Mouse (Mus musculus): ENCODE measurements around the gene Faim2. TPM values are rescaled to one million over a fixed set of nuclear protein-coding genes. Genes with fewer than 3 reads are reported as not detected.

Gene Faim2
- polyA plus RNA-seq, 1 experiment from 2014 or later, result 0.41 TPM

- ATAC-seq (replicated peaks; ENCODE audit: low FRiP score, low TSS enrichment, low read depth) (no peak), DNase-seq (ENCODE audit: low spot score) (no peak)
- no peak overlapping the region for H3K9ac ChIP-seq (ENCODE audit: low read length)
- H3K9me3 ChIP-seq (ENCODE audit: control insufficient read depth, low read length), result no peaks in the 10 kb centered on the region
- no peaks in the 10 kb centered on the region for H3K4me1 ChIP-seq (replicated peaks; ENCODE audit: control insufficient read depth, insufficient read depth, low read length)
- H3K4me3 ChIP-seq (ENCODE audit: low read depth, low read length), result no peak overlapping the region
- no peak overlapping the region for H3K27ac ChIP-seq (ENCODE audit: low read depth)
- no peak overlapping the region for H3K4me2 ChIP-seq (ENCODE audit: low read length)
- no peaks in the 10 kb centered on the region for H3K36me3 ChIP-seq (ENCODE audit: control insufficient read depth, insufficient read depth, low read length)
- H3K27me3 ChIP-seq (replicated peaks; ENCODE audit: control insufficient read depth, insufficient read depth, low read length), result peaks cover 12% of the 10 kb centered on the region; the same call in 1 of the 2 replicates
- 77% methylated on average over 11 of the region's 11 CpGs for WGBS
These were observed 18.6 kb upstream of the Faim2 start for GRCm38 (mm10) chr15:99546596-99546995.

DNA sequence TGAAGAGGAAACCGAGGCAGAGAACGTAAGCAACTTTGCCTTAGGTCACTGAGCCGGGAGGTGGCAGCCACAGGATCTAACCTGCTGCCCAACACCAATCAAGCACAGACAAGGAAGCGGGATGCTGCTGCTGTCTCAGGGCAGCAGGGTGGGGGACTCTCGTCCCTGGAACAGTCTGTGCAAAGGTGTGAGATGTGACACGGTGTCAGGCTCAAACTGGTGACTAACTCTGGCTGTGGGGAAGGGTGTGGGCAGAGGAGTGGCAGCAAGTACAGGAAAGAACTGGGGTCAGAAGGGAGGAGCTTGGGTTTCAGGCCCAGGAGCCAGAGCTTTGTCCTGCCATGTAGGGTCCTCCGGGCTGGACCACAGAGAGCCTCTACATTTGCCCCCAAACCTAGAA is 16.1 kb upstream of the Faim2 start:
- H3K27ac ChIP-seq (ENCODE audit: low read depth), result no peak overlapping the region
- H3K9me3 ChIP-seq (ENCODE audit: control insufficient read depth, low read length), result no peaks in the 10 kb centered on the region
- H3K9ac ChIP-seq (ENCODE audit: low read length), result no peak overlapping the region
- H3K4me2 ChIP-seq (ENCODE audit: low read length), result no peak overlapping the region
- no peak for ATAC-seq (replicated peaks; ENCODE audit: low FRiP score, low TSS enrichment, low read depth)
- H3K27me3 ChIP-seq (replicated peaks; ENCODE audit: control insufficient read depth, insufficient read depth, low read length), result peaks cover 12% of the 10 kb centered on the region; the same call in 1 of the 2 replicates
- no peaks in the 10 kb centered on the region for H3K4me1 ChIP-seq (replicated peaks; ENCODE audit: control insufficient read depth, insufficient read depth, low read length)
- no peak for DNase-seq (ENCODE audit: low spot score)
- H3K4me3 ChIP-seq (ENCODE audit: low read depth, low read length), result no peak overlapping the region
- 45% methylated on average over 7 of the region's 7 CpGs for WGBS
- no peaks in the 10 kb centered on the region for H3K36me3 ChIP-seq (ENCODE audit: control insufficient read depth, insufficient read depth, low read length)

GRCm38 (mm10) chr15:99539891-99540290 is 11.9 kb upstream of the Faim2 start:
- H3K4me1 ChIP-seq (replicated peaks; ENCODE audit: control insufficient read depth, insufficient read depth, low read length), result no peaks in the 10 kb centered on the region
- H3K36me3 ChIP-seq (ENCODE audit: control insufficient read depth, insufficient read depth, low read length), result no peaks in the 10 kb centered on the region
- H3K4me3 ChIP-seq (ENCODE audit: low read depth, low read length), result no peak overlapping the region
- H3K27ac ChIP-seq (ENCODE audit: low read depth), result no peak overlapping the region
- H3K9ac ChIP-seq (ENCODE audit: low read length), result no peak overlapping the region
- H3K27me3 ChIP-seq (replicated peaks; ENCODE audit: control insufficient read depth, insufficient read depth, low read length), result peaks cover 12% of the 10 kb centered on the region; the same call in 1 of the 2 replicates
- WGBS, result 59% methylated on average over 8 of the region's 8 CpGs
- ATAC-seq (replicated peaks; ENCODE audit: low FRiP score, low TSS enrichment, low read depth) (no peak), DNase-seq (ENCODE audit: low spot score) (no peak)
- no peaks in the 10 kb centered on the region for H3K9me3 ChIP-seq (ENCODE audit: control insufficient read depth, low read length)
- no peak overlapping the region for H3K4me2 ChIP-seq (ENCODE audit: low read length)

DNA sequence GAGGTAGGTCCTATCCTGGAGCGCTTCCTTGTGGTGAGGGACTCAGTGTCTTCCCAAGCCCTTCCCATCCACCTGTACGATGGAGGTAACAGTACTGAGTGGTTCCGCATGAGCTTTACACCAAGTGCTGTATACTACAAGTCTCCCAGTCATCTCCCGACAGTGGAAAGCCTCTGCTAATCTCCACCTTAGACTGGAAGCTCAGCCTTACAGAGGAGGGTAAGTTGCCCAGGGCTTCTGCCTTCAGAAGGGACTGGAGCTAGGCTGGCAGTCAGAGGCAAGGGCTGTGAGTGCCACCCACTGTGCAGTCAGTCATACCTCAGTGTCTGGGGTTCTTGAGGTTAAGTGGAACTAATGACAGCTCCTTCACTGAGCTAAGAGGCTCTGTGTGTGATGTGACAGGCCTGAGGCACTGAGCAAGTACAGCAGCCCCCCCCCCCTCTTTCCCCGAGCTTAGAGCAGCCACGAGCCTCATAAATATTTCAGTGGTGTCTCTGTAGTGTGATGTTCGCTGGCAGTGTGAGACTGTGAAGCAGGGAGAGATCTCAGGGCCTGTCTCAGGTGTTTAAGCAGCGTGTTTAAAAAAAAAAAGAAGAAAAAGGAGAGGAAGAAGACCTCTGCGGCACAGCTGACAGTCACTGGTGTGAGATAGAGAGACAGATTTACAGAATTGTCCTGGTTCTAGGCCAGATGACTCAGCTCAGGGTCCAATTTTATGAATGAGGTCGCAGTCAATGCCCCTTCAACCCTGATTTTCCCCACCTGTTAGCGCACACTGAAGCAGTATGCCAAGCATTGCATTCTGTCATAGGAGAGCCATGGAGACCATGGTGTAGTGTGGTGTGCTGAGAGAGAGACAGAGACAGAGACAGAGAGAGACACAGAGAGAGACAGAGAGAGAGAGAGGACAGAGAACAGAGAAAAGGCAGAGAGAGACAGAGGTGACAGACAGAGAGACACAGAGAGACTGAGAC is 9.2 kb upstream of the Faim2 start:
- Histone ChIP-seq H3K9me3 (ENCODE audit: control insufficient read depth, low read length) (no peaks in the 10 kb centered on the region), H3K4me2 (ENCODE audit: low read length) (no peak overlapping the region), H3K9ac (ENCODE audit: low read length) (no peak overlapping the region), H3K4me3 (ENCODE audit: low read depth, low read length) (no peak overlapping the region), H3K4me1 (replicated peaks; ENCODE audit: control insufficient read depth, insufficient read depth, low read length) (no peaks in the 10 kb centered on the region), H3K27me3 (replicated peaks; ENCODE audit: control insufficient read depth, insufficient read depth, low read length) (0 out of 2 replicates have a peak, but pooled peaks cover 4% of the 10 kb centered on the region), H3K27ac (ENCODE audit: low read depth) (no peak overlapping the region), H3K36me3 (ENCODE audit: control insufficient read depth, insufficient read depth, low read length) (no peaks in the 10 kb centered on the region)
- ATAC-seq (replicated peaks; ENCODE audit: low FRiP score, low TSS enrichment, low read depth) (no peak), DNase-seq (ENCODE audit: low spot score) (no peak)
- 50% methylated on average over 11 of the region's 11 CpGs for WGBS

- ATAC-seq (replicated peaks; ENCODE audit: low FRiP score, low TSS enrichment, low read depth), result no peak
- Histone ChIP-seq H3K27me3 (replicated peaks; ENCODE audit: control insufficient read depth, insufficient read depth, low read length) (peaks cover 24% of the 10 kb centered on the region), H3K4me1 (replicated peaks; ENCODE audit: control insufficient read depth, insufficient read depth, low read length) (no peaks in the 10 kb centered on the region), H3K4me2 (ENCODE audit: low read length) (no peak overlapping the region), H3K27ac (ENCODE audit: low read depth) (no peak overlapping the region), H3K9ac (ENCODE audit: low read length) (no peak overlapping the region), H3K9me3 (ENCODE audit: control insufficient read depth, low read length) (no peaks in the 10 kb centered on the region), H3K36me3 (ENCODE audit: control insufficient read depth, insufficient read depth, low read length) (no peaks in the 10 kb centered on the region), H3K4me3 (ENCODE audit: low read depth, low read length) (no peak overlapping the region)
- WGBS, result 58% methylated on average over 3 of the region's 3 CpGs
- no peak for DNase-seq (ENCODE audit: low spot score)
These were observed 4.1 kb upstream of the Faim2 start for GRCm38 (mm10) chr15:99532023-99532422.

- Histone ChIP-seq H3K27ac (ENCODE audit: low read depth) (no peak overlapping the region), H3K4me2 (ENCODE audit: low read length) (no peak overlapping the region), H3K36me3 (ENCODE audit: control insufficient read depth, insufficient read depth, low read length) (no peaks in the 10 kb centered on the region), H3K27me3 (replicated peaks; ENCODE audit: control insufficient read depth, insufficient read depth, low read length) (peaks cover 28% of the 10 kb centered on the region), H3K4me1 (replicated peaks; ENCODE audit: control insufficient read depth, insufficient read depth, low read length) (no peaks in the 10 kb centered on the region), H3K9me3 (ENCODE audit: control insufficient read depth, low read length) (no peaks in the 10 kb centered on the region), H3K4me3 (ENCODE audit: low read depth, low read length) (no peak overlapping the region), H3K9ac (ENCODE audit: low read length) (no peak overlapping the region)
- WGBS, result 15% methylated on average over 6 of the region's 6 CpGs
- ATAC-seq (replicated peaks; ENCODE audit: low FRiP score, low TSS enrichment, low read depth) (no peak), DNase-seq (ENCODE audit: low spot score) (no peak)
These were observed 3.2 kb upstream of the Faim2 start for GRCm38 (mm10) chr15:99531146-99531545.

DNA sequence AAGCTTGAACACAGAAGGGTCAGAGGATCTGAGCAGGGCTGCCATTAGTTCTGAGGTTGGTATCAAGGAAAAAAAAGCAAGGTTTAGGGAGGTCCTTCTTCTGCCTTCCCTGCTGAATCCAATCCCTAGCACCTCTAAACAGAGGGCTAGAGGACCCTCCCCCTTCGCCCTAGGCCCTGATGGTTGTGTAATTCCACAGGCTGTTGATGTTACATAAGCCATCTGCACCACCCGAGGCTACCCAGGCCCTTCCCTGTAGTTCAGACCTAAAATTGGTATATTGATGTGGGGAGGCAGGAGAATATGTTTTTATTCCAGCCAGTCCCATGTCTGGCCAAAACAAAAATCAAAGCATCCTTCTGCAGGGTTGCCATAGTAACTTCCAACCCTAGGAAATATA is 1.3 kb downstream of the Faim2 start:
- no peak overlapping the region for H3K4me2 ChIP-seq (ENCODE audit: low read length)
- ATAC-seq (replicated peaks; ENCODE audit: low FRiP score, low TSS enrichment, low read depth) (no peak), DNase-seq (ENCODE audit: low spot score) (no peak)
- H3K27me3 ChIP-seq (replicated peaks; ENCODE audit: control insufficient read depth, insufficient read depth, low read length), result peaks cover 26% of the 10 kb centered on the region
- H3K27ac ChIP-seq (ENCODE audit: low read depth), result no peak overlapping the region
- H3K4me1 ChIP-seq (replicated peaks; ENCODE audit: control insufficient read depth, insufficient read depth, low read length), result no peaks in the 10 kb centered on the region
- no peak overlapping the region for H3K4me3 ChIP-seq (ENCODE audit: low read depth, low read length)
- 49% methylated on average over 2 of the region's 2 CpGs for WGBS
- H3K9me3 ChIP-seq (ENCODE audit: control insufficient read depth, low read length), result no peaks in the 10 kb centered on the region
- no peak overlapping the region for H3K9ac ChIP-seq (ENCODE audit: low read length)
- H3K36me3 ChIP-seq (ENCODE audit: control insufficient read depth, insufficient read depth, low read length), result no peaks in the 10 kb centered on the region

DNA sequence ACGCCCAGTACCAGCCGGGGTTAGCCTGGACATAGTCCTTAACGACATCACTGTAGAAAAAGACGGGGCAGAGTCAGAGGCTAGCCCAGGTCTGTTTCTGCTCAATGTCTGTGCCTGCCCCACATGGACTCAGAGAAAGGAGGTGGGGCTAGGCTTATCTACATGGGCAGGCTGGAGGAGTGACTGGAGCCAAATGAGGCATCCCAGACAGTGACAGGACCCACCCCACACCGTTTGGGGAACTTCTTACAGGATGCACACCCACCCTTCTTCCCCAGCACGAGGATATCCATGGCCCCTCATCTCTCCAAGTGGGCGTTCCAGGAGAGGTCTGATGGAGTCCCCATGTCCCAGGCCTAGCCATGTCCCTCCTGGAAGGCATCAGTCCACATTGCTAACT is 7.7 kb downstream of the Faim2 start:
- Histone ChIP-seq H3K4me3 (ENCODE audit: low read depth, low read length) (no peak overlapping the region), H3K4me2 (ENCODE audit: low read length) (no peak overlapping the region), H3K4me1 (replicated peaks; ENCODE audit: control insufficient read depth, insufficient read depth, low read length) (no peaks in the 10 kb centered on the region), H3K9ac (ENCODE audit: low read length) (no peak overlapping the region), H3K36me3 (ENCODE audit: control insufficient read depth, insufficient read depth, low read length) (no peaks in the 10 kb centered on the region), H3K27ac (ENCODE audit: low read depth) (no peak overlapping the region), H3K27me3 (replicated peaks; ENCODE audit: control insufficient read depth, insufficient read depth, low read length) (0 out of 2 replicates have a peak, but pooled peaks cover 2% of the 10 kb centered on the region), H3K9me3 (ENCODE audit: control insufficient read depth, low read length) (no peaks in the 10 kb centered on the region)
- ATAC-seq (replicated peaks; ENCODE audit: low FRiP score, low TSS enrichment, low read depth) (no peak), DNase-seq (ENCODE audit: low spot score) (no peak)
- WGBS, result 65% methylated on average over 7 of the region's 7 CpGs

GRCm38 (mm10) chr15:99519626-99520025 is 8.3 kb downstream of the Faim2 start:
- no peak overlapping the region for H3K4me2 ChIP-seq (ENCODE audit: low read length)
- no peak overlapping the region for H3K4me3 ChIP-seq (ENCODE audit: low read depth, low read length)
- no peaks in the 10 kb centered on the region for H3K4me1 ChIP-seq (replicated peaks; ENCODE audit: control insufficient read depth, insufficient read depth, low read length)
- H3K36me3 ChIP-seq (ENCODE audit: control insufficient read depth, insufficient read depth, low read length), result no peaks in the 10 kb centered on the region
- no peak overlapping the region for H3K27ac ChIP-seq (ENCODE audit: low read depth)
- no peak for DNase-seq (ENCODE audit: low spot score)
- no peaks in the 10 kb centered on the region for H3K9me3 ChIP-seq (ENCODE audit: control insufficient read depth, low read length)
- H3K27me3 ChIP-seq (replicated peaks; ENCODE audit: control insufficient read depth, insufficient read depth, low read length), result 0 out of 2 replicates have a peak, but pooled peaks cover 2% of the 10 kb centered on the region
- WGBS, result 95% methylated on average over 9 of the region's 9 CpGs
- H3K9ac ChIP-seq (ENCODE audit: low read length), result no peak overlapping the region
- no peak for ATAC-seq (replicated peaks; ENCODE audit: low FRiP score, low TSS enrichment, low read depth)

All from intestine, embryonic 14.5 days (tissue).